Mouse (Mus musculus) small intestine, adult 2 months (tissue): ENCODE data around the gene Polr2c.

Experiments used
- CTCF ChIP-seq: fragments of 200-500 bp; IDR thresholded peaks from 2 replicates; pipeline ENCODE4 v1.5.1; 2012; ENCODE audit warnings: low read depth, mild to moderate bottlenecking, control low read depth, inconsistent platforms, low read length, moderate library complexity, mixed read lengths; ENCODE audit not compliant: insufficient replicate concordance, insufficient read length; ENCODE audit errors: extremely low read depth
- POLR2A ChIP-seq: fragments of 200-500 bp; IDR thresholded peaks from 2 replicates; pipeline ENCODE4 v1.6.1; 2012; ENCODE audit warnings: low read depth, mild to moderate bottlenecking, control low read depth, inconsistent platforms, low read length, moderate library complexity

DNA sequence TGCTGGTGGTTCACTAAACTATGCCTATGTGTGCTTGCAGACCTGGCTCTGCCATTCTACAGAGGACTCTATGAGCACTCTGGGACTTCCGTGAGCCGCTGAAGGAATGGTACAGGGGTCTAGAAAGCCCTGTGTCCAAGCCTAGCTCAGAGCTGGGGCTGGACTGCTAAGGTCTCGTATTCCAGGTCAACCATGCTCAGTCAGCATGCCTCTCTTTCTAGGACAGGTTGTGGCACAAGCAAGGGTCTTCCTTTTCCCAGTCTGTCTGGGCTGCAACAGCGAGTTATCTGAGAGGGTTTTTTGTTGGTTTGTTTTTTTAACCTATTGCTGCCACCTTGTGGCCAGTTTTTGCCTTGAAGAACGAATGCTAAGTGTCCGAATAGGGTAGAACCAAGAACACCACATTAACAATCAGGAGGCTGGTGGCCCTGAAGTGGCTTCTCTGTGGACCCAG is 44.6 kb upstream of the Polr2c start:
- TF ChIP-seq CTCF (no peak), POLR2A (no peak)
